Mouse (Mus musculus) midbrain, postnatal 0 days (tissue): ENCODE measurements around the gene Ssbp2. TPM values are rescaled to one million over a fixed set of nuclear protein-coding genes. Genes with fewer than 3 reads are reported as not detected.
A peak's percentile ranks its signal among the peaks of the same experiment; 100 is the strongest.

Experiments
- ATAC-seq: fragments of 200-750 bp; cut with Nextera tagmentation; 2 replicates; pipeline ENCODE4 v1.8.0; 2017; ENCODE audit warnings: moderate number of reproducible peaks, mild to moderate bottlenecking, moderate TSS enrichment, moderate library complexity; ENCODE audit not compliant: low FRiP score
- DNase-seq: peaks from one replicate; pipeline ENCODE4 v3.0.0-alpha.2; 2015; ENCODE audit warnings: low spot score
- H3K27ac ChIP-seq: fragments of 300-500 bp; sonication (generic); 2 replicates; pipeline ENCODE4 v1.5.1; 2014; ENCODE audit warnings: low read depth, mild to moderate bottlenecking, low read length, mixed read lengths
- H3K27me3 ChIP-seq: fragments of 300-500 bp; sonication (generic); 2 replicates; pipeline ENCODE4 v1.6.1; 2014; ENCODE audit warnings: low read length, control low read depth, mixed read lengths; ENCODE audit not compliant: insufficient read depth
- H3K36me3 ChIP-seq: fragments of 300-500 bp; sonication (generic); 2 replicates; pipeline ENCODE4 v1.6.1; 2014; ENCODE audit warnings: low read length, control low read depth, mixed read lengths; ENCODE audit not compliant: insufficient read depth
- H3K4me1 ChIP-seq: fragments of 300-500 bp; sonication (generic); 2 replicates; pipeline ENCODE4 v1.6.1; 2014; ENCODE audit warnings: mild to moderate bottlenecking, control low read depth, antibody characterized with exemption, low read length, mixed read lengths; ENCODE audit not compliant: insufficient read depth
- H3K4me2 ChIP-seq: fragments of 300-500 bp; sonication (generic); 2 replicates; pipeline ENCODE4 v1.6.1; 2014; ENCODE audit warnings: low read depth, mild to moderate bottlenecking, low read length, mixed read lengths; ENCODE audit not compliant: poor library complexity, severe bottlenecking
- H3K4me3 ChIP-seq: fragments of 300-500 bp; sonication (generic); 2 replicates; pipeline ENCODE4 v1.5.1; 2014; ENCODE audit warnings: low read depth, mild to moderate bottlenecking, low read length, moderate library complexity
- H3K9ac ChIP-seq: fragments of 300-500 bp; sonication (generic); replicated peaks from 2 replicates; pipeline ENCODE4 v1.6.1; 2014; ENCODE audit warnings: mild to moderate bottlenecking, low read length, moderate library complexity, mixed read lengths; ENCODE audit not compliant: poor library complexity, severe bottlenecking
- H3K9me3 ChIP-seq: fragments of 300-500 bp; sonication (generic); 2 replicates; pipeline ENCODE4 v1.6.1; 2016; ENCODE audit warnings: low read length, control low read depth
- CTCF ChIP-seq: IDR thresholded peaks from 2 replicates; pipeline ENCODE4 v1.5.1; 2016; ENCODE audit warnings: antibody characterized with exemption, mild to moderate bottlenecking
- WGBS: fragments of 180-500 bp; shearing (Covaris S2); extraction: QIAGEN DNeasy Blood & Tissue Kit; methylation state at CpG from one replicate; pipeline ENCODE4 v1.1.7; 2014; 5-methylcytosine and 5-hydroxymethylcytosine counted together
- polyA plus RNA-seq: library from polyadenylated mRNA; unstranded; fragments of >200 nt; fragmentation: Nextera tagmentation; extraction: Ambion mirVana; gene quantifications from 2 replicates; pipeline ENCODE4 v1.2.1, GENCODE M21; 2015
- total RNA-seq: library from RNA; depleted of rRNA; stranded (reverse); fragments of >200 nt; gene quantifications from 2 replicates; pipeline ENCODE4 v1.2.3, GENCODE M21; 2014

Ssbp2 gene
- total and polyA plus RNA-seq, 2 experiments from 2014 or later = 156 to 167 TPM

GRCm38 (mm10) chr13:91457974-91458373 lies 2.1 kb upstream of the Ssbp2 start:
- whole genome bisulfite sequencing = 83% methylated on average over 4 of the region's 4 CpGs
- Histone ChIP-seq H3K36me3 (no peaks in the 10 kb centered on the region), H3K4me3 (no peak overlapping the region)

DNA sequence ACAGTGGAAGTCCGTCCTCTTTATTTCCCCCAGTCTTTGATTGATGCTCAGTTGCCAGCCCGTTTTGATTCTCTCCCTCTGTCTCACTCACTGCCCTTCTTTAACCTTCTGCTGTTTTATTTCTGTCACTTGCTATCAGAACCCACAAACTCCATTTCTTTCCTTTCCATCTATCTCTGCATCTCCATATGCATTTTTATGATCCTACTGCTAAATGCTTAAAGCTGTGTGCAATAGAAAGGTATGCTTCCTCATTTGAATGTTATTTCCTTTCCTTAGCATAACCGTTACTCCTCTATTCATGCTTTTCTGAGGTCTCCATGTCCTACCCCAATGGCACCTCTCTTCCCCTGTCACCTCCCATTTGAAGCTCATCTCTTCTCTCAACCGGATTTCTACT lies 594 bp upstream of the Ssbp2 start:
- Histone ChIP-seq H3K27me3 (no peaks in the 10 kb centered on the region), H3K4me1 (peaks cover 5% of the 10 kb centered on the region), H3K36me3 (no peaks in the 10 kb centered on the region), H3K4me3 (no peak overlapping the region), H3K4me2 (no peak overlapping the region), H3K9me3 (no peaks in the 10 kb centered on the region), H3K9ac (no peak overlapping the region), H3K27ac (peak overlapping the region; percentile 92)
- ATAC-seq = no peak
- 33% methylated on average over 4 of the region's 4 CpGs for WGBS
- no peak for TF ChIP-seq CTCF
- no peak for DNase-seq

More at GRCm38 (mm10) chr13:91457974-91458373, 2.1 kb upstream of the Ssbp2 start:
- no peak for ATAC-seq
- no peak overlapping the region for H3K4me2 ChIP-seq
- TF ChIP-seq CTCF = no peak
- no peak overlapping the region for H3K27ac ChIP-seq
- no peak for DNase-seq
- no peaks in the 10 kb centered on the region for H3K9me3 ChIP-seq
- H3K4me1 ChIP-seq = peaks cover 5% of the 10 kb centered on the region
- H3K9ac ChIP-seq = no peak overlapping the region
- H3K27me3 ChIP-seq = no peaks in the 10 kb centered on the region

DNA sequence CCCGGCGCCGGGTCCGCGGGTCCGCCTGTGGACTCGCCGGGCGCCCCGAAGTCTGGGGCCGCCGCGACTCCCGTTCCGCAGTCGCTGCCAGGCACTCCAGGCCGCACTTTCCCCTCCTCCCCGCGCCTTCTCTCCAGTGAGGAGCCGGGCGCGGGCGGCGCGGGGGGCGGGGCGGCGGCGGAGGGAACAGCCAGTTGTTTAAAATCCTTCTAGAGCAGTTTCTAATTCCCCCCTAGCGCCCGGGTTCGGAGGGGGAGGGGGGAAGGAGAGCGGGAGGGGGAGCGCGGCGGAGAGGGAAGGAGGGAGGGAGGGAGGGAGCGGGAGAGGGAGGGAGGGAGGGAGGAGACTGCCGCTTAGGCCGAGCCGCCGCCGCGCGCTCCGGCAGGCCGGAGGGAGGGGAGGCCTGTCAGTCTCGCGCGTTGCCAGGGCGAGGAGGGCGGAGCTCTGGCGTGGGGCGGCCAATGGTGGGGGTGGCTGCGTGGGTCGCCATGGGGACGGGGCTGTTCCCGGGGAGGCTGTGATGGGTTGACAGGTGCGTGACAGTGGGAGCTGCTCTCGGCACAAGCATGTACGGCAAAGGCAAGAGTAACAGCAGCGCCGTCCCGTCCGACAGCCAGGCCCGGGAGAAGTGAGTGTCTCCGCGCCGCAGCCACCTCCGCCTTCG lies 670 bp downstream of the Ssbp2 start:
- Histone ChIP-seq H3K36me3 (no peaks in the 10 kb centered on the region), H3K9me3 (no peaks in the 10 kb centered on the region), H3K4me2 (peak overlapping the region; percentile 87), H3K27ac (peak overlapping the region; percentile 92), H3K4me3 (peak overlapping the region; percentile 92), H3K27me3 (no peaks in the 10 kb centered on the region), H3K4me1 (peaks cover 5% of the 10 kb centered on the region), H3K9ac (peak overlapping the region; percentile 73)
- peak; percentile 98 for DNase-seq
- ATAC-seq = peak; percentile 99
- WGBS = under 1% methylated on average over 27 of the region's 70 CpGs
- no peak for TF ChIP-seq CTCF

- Histone ChIP-seq H3K27ac (peak overlapping the region; percentile 92), H3K36me3 (no peaks in the 10 kb centered on the region), H3K4me1 (peaks cover 5% of the 10 kb centered on the region), H3K9me3 (no peaks in the 10 kb centered on the region), H3K27me3 (no peaks in the 10 kb centered on the region), H3K9ac (peak overlapping the region; percentile 73), H3K4me2 (peak overlapping the region; percentile 87), H3K4me3 (peak overlapping the region; percentile 92)
- 0% methylated on average over 12 of the region's 61 CpGs for WGBS
- TF ChIP-seq CTCF = no peak
- ATAC-seq (peak; percentile 3; the same call in 1 of the 2 replicates), DNase-seq (no peak)
These were observed 1.2 kb downstream of the Ssbp2 start for GRCm38 (mm10) chr13:91461299-91461698.

DNA sequence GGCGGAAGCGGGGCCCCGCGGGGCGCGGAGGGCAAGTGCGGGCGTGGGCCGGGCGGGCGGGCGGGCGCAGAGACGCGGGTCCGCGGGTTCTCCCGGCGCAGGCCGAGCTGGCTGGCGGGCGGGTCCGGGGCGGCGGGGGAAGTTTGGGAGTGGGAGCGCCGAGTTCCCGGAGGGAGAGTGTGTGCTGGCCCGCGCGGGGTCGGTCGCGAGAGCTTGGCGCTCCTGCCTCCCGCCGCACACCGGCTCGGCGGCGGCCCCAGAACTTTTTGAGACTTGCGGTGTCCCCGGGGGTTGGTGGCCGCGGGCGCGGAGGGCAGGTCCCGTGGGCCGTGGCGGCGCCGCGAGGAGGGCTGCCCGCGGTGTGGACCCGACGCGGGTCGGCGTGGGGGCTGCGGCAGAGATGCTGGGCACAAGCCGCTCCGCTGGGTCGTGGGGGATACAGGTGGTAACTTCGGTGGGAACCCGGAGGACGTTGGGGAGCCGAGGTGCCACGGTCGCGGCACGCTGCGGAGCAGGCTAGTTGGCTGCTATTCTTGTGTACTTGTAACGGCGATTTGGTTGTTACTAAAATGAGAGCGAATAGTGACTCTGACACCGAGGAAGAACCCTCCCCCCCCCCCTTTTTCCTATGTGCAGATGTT lies 1.7 kb downstream of the Ssbp2 start:
- Histone ChIP-seq H3K27ac (peak overlapping the region; percentile 92), H3K27me3 (no peaks in the 10 kb centered on the region), H3K4me3 (peak overlapping the region; percentile 92), H3K4me1 (peaks cover 5% of the 10 kb centered on the region), H3K4me2 (peak overlapping the region; percentile 87), H3K36me3 (no peaks in the 10 kb centered on the region), H3K9me3 (no peaks in the 10 kb centered on the region), H3K9ac (peak overlapping the region; percentile 73)
- no peak for DNase-seq
- WGBS = 0% methylated on average over 37 of the region's 77 CpGs
- no peak for TF ChIP-seq CTCF
- no peak for ATAC-seq

DNA sequence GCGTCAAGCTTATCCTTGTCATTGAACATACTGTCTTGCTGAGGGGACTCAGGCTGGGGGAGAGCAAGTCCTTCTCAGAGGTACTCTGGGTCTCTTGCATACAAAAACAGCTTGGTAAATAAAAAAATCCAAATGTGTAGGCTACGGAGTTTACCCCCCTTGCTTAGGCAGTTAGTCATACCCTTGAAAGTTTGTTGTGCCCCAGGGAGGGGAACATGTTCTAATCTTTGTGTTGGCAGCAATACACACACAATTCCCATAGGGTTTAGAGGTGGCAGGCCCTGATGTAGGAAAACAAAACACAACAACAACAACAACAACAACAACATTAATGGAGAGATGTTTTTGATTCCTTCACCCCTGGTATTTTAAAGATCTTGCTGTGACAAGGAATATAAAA lies 2.3 kb downstream of the Ssbp2 start:
- H3K4me3 ChIP-seq = peak overlapping the region; percentile 92
- peak overlapping the region; percentile 87 for H3K4me2 ChIP-seq
- H3K4me1 ChIP-seq = peaks cover 5% of the 10 kb centered on the region
- 11% methylated on average over 2 of the region's 2 CpGs for WGBS
- no peaks in the 10 kb centered on the region for H3K27me3 ChIP-seq
- no peaks in the 10 kb centered on the region for H3K9me3 ChIP-seq
- no peaks in the 10 kb centered on the region for H3K36me3 ChIP-seq
- H3K27ac ChIP-seq = no peak overlapping the region
- no peak for DNase-seq
- no peak for TF ChIP-seq CTCF
- ATAC-seq = no peak
- H3K9ac ChIP-seq = peak overlapping the region; percentile 73
